Mouse (Mus musculus) gastrocnemius, postnatal 4 days (tissue): Measurements from ENCODE around the gene Ssbp3. TPM values are rescaled to one million over a fixed set of nuclear protein-coding genes. Genes with fewer than 3 reads are reported as not detected.

Experiments used
- DNase-seq, 2 experiments: peaks; one replicate each; pipeline ENCODE4 v3.0.0; 2021 to 2022; ENCODE audit warnings: low spot score in 2 of 2, mixed read lengths in 2 of 2
- total RNA-seq, 2 experiments: library from RNA; stranded (reverse); gene quantifications; 2 replicates each; pipeline ENCODE4 v1.2.3; 2021

Gene Ssbp3
- total RNA-seq, 2 experiments from 2014 or later = 65.7 to 73.4 TPM

- no peak for DNase-seq
Observed at GRCm38 (mm10) chr4:107045188-107045587, 134.7 kb downstream of the Ssbp3 start.

GRCm38 (mm10) chr4:107047806-107048205 lies 137.3 kb downstream of the Ssbp3 start:
- no peak for DNase-seq

- DNase-seq = peak; percentile 25 to 29
Observed at GRCm38 (mm10) chr4:107048568-107049162, 138.2 kb downstream of the Ssbp3 start.

- DNase-seq = no peak
Observed at GRCm38 (mm10) chr4:107051889-107052288, 141.4 kb downstream of the Ssbp3 start.

GRCm38 (mm10) chr4:107052962-107053553 lies 142.6 kb downstream of the Ssbp3 start:
- no peak for DNase-seq

GRCm38 (mm10) chr4:107056088-107056487 lies 145.6 kb downstream of the Ssbp3 start:
- DNase-seq = no peak

- DNase-seq = no peak
Observed at GRCm38 (mm10) chr4:107058346-107058745, 147.8 kb downstream of the Ssbp3 start.

GRCm38 (mm10) chr4:107058781-107059180 lies 148.3 kb downstream of the Ssbp3 start:
- no peak for DNase-seq

- no peak for DNase-seq
Observed at GRCm38 (mm10) chr4:107061560-107061959, 151.1 kb downstream of the Ssbp3 start.

- DNase-seq = no peak
Observed at GRCm38 (mm10) chr4:107063214-107063613, 152.7 kb downstream of the Ssbp3 start.

GRCm38 (mm10) chr4:107064394-107065098 lies 154.0 kb downstream of the Ssbp3 start:
- no peak for DNase-seq

- DNase-seq = peak; percentile 84 to 92
Observed at GRCm38 (mm10) chr4:107066252-107067124, 156.0 kb downstream of the Ssbp3 start, which contains the start of the genes Mrpl37 and Cyb5rl. Gene Mrpl37, minus strand, starts transcription at chr4:107066868. Gene Cyb5rl, plus strand, starts transcription at chr4:107066988.

- peak; percentile 28 to 52 for DNase-seq
Observed at GRCm38 (mm10) chr4:107067151-107067840, 156.8 kb downstream of the Ssbp3 start.

GRCm38 (mm10) chr4:107072343-107072742 lies 161.8 kb downstream of the Ssbp3 start:
- no peak for DNase-seq

GRCm38 (mm10) chr4:107075456-107075855 lies 165.0 kb downstream of the Ssbp3 start:
- peak in 1 of 2 experiments; percentile 29 for DNase-seq

GRCm38 (mm10) chr4:107078894-107079293 lies 168.4 kb downstream of the Ssbp3 start:
- DNase-seq = no peak

GRCm38 (mm10) chr4:107079716-107080115 lies 169.2 kb downstream of the Ssbp3 start:
- no peak for DNase-seq

- DNase-seq = no peak
Observed at GRCm38 (mm10) chr4:107082185-107082584, 171.7 kb downstream of the Ssbp3 start.

GRCm38 (mm10) chr4:107083126-107083525 lies 172.6 kb downstream of the Ssbp3 start:
- DNase-seq = no peak

GRCm38 (mm10) chr4:107084343-107084742 lies 173.8 kb downstream of the Ssbp3 start:
- no peak for DNase-seq

- DNase-seq = no peak
Observed at GRCm38 (mm10) chr4:107084858-107085257, 174.4 kb downstream of the Ssbp3 start.
